Mouse (Mus musculus): ENCODE measurements around the gene Olfr601. TPM values are rescaled to one million over a fixed set of nuclear protein-coding genes. Genes with fewer than 3 reads are reported as not detected.
"Not testable (repeated sequence)": the region's sequence is repeated elsewhere in the genome, so short reads cannot be mapped to it uniquely, and the experiment has no call there.

The Olfr601 gene
- total RNA-seq (2021) = not detected
- long read RNA-seq, experiment 1 = 0 reads
- long read RNA-seq, experiment 2 = 0 reads

- TF ChIP-seq CTCF (conservative IDR thresholded peaks at IDR 0.05) = no peak
- H3K27ac ChIP-seq = no peak within 1 kb of the TSS
Measured at GRCm38 (mm10) chr7:103362555-103362954, at the start of gene Olfr601. TSS of gene Olfr601 (minus strand) at chr7:103362655.

DNA sequence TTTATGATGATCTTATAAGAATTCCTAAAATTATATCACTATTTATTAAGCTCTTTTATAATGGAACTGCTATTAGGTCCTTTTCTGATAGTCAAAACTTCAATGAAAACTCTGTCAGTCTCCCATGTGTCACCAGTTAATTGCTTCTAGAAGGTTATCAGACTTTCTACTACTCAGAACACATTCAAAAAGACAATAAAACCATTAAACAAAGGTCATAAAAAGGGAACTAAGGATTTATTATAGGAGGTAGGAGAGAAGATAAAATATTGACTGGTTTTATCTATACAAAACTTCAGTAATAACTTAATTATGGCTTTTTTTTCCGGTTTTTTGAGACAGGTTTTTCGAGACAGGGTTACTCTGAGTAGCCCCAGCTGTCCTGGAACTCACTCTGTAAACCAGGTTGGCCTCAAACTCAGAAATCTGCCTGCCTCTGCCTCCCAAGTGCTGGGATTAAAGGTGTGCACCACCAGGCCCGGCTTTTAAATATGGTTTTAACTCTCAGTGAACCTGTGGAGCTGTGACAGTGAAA is 44.1 kb upstream of the Olfr601 start:
- not testable (repeated sequence) for H3K4me3 ChIP-seq; DNase-seq (ENCODE audit: low spot score in 2 of 2); H3K27ac ChIP-seq

More at GRCm38 (mm10) chr7:103362555-103362954, at the start of gene Olfr601:
- DNase-seq (ENCODE audit: low spot score in 2 of 2) = no peak
- H3K4me3 ChIP-seq = no peak within 1 kb of the TSS

DNA sequence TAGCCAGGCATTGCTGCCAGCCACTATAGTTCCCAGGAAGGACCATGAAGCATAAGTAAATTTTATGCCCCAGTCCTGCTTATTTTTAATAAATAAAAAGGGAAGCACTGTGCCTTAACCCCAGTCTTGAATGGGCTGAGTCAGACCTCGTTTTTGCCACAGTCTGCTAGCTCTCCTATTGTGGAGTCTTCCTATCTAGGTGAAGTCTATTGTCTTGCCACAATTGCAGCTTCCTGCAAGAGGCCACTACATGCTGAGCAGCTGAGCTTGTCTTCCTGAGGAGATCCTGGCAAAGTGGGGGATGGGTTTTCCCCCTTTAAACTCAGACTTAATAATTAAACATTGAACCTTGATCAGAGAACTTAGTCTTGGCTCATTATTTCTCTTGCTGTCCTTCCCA is 36.5 kb upstream of the Olfr601 start:
- H3K4me3 ChIP-seq = no peak overlapping the region
- TF ChIP-seq CTCF (conservative IDR thresholded peaks at IDR 0.05) = no peak
- no peak overlapping the region for H3K27ac ChIP-seq
- DNase-seq (ENCODE audit: low spot score in 2 of 2) = no peak

DNA sequence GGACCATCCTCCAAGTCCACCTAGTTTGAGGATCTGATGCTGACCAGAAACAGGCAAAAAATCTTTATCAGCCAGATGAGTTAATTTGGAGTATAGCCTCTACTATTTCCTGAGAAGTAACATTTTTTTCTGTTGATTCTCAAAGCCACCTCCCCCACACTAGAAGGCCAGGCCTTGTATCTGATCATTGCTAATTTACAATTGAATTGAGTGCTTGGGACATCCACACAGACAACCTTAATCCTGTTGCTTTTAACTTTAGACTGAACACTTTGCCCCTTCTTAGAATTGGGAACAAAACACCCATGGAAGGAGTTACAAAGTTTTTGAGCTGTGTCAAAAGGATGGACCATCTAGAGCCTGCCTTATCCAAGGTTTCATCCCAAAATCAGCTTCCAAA is 35.3 kb upstream of the Olfr601 start:
- no peak for TF ChIP-seq CTCF (conservative IDR thresholded peaks at IDR 0.05)

DNA sequence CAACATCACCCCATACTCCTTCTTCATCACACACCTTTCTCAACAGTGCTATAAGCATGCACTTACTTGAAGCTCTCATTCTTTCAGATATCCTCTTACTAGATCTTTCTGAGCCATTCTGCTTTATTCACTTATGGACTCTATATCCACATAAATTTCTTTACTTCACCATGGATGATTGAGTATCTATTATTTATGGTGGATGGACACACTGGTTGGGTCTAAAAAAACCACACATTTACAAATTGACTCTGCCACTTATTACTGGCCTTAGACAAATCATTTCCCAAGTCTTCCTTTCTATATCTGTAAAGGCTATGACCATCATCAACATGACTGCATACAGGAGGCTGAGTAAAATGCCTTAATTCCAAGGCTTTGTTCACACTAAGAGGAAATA is 23.6 kb upstream of the Olfr601 start, which contains the start of gene Olfr603:
TSS of gene Olfr603 (minus strand) at position 101 of the 400 bp plus-strand sequence.
- H3K4me3 ChIP-seq = no peak within 1 kb of the TSS
- TF ChIP-seq CTCF (conservative IDR thresholded peaks at IDR 0.05) = no peak
- no peak for DNase-seq (ENCODE audit: low spot score in 2 of 2)
- H3K27ac ChIP-seq = no peak within 1 kb of the TSS

More for the DNA sequence above, 35.3 kb upstream of the Olfr601 start:
- H3K4me3 ChIP-seq = no peak overlapping the region
- H3K27ac ChIP-seq = no peak overlapping the region
- DNase-seq (ENCODE audit: low spot score in 2 of 2) = no peak

DNA sequence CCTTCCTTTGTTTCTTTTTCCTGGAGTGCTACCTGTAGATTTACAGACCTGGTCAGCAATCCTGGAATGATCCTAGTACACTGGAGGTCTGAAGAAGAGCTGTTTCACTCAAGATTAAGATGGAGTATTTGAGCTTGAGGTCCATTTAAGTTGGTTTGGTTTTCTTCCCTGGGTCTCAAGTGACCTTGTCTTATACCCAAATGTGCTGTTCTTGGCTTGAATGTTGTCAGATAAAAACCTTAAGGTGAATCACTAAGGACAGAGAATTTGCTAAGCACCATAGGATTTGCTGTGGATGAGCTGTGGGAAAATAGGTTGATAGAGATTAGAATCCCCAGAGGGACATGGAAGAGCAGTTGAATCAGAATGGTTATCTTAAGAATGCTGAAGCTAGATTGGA is 12.9 kb downstream of the Olfr601 start, which contains the start of gene Olfr600:
TSS of gene Olfr600 (minus strand) at position 101 of the 400 bp plus-strand sequence.
- H3K4me3 ChIP-seq = no peak within 1 kb of the TSS
- H3K27ac ChIP-seq = no peak within 1 kb of the TSS
- TF ChIP-seq CTCF (conservative IDR thresholded peaks at IDR 0.05) = no peak
- no peak for DNase-seq (ENCODE audit: low spot score in 2 of 2)

DNA sequence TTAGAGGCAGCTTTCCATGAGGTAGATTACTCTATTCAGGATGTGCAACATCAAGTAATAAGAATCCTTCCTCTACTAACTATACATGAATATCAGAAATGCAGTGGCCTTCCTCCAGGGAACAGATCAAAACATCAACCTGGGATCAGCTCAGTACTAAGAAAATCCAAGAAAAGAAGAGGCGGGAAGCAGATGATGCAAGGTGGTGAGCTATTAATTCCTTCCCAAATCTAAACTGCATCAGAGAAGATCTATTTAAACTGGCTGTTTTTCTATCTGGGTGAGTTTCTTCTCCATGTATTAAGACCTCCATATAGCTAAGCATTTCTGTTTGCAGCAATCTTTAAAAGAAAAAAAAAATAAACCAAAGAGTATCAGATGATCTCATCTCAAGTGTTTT is 26.8 kb downstream of the Olfr601 start, which contains the start of gene Olfr599:
TSS of gene Olfr599 (plus strand) at position 301 of the 400 bp plus-strand sequence.
- Histone ChIP-seq H3K27ac (no peak within 1 kb of the TSS), H3K4me3 (no peak within 1 kb of the TSS)
- TF ChIP-seq CTCF (conservative IDR thresholded peaks at IDR 0.05) = no peak
- DNase-seq (ENCODE audit: low spot score in 2 of 2) = no peak

DNA sequence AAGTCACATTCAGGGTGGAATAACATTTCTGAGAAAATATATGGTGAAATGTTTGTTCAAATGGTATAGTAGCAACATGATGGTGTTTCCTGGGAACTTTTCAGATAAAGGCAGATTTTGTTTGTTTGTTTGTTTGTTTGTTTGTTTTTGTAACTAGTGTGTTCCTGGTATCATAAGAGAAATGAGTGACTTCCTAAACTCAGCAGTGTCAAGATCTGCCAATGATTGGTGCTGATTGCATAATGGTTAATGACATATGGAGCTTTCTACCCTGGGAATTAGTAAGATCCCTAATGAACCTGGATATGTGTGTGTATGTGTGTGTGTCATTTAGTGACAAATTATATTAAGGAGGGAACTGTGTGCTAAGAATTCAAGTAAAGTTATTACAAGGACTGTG is 39.2 kb downstream of the Olfr601 start, which contains the start of gene Olfr598:
TSS of gene Olfr598 (plus strand) at position 301 of the 400 bp plus-strand sequence.
- no peak for TF ChIP-seq CTCF (conservative IDR thresholded peaks at IDR 0.05)
- DNase-seq (ENCODE audit: low spot score in 2 of 2) = no peak
- Histone ChIP-seq H3K4me3 (no peak within 1 kb of the TSS), H3K27ac (no peak within 1 kb of the TSS)

- DNase-seq (ENCODE audit: low spot score in 2 of 2); H3K4me3 ChIP-seq; H3K27ac ChIP-seq: not testable (repeated sequence)
Measured at GRCm38 (mm10) chr7:103316015-103316414, 46.4 kb downstream of the Olfr601 start, which contains the start of gene Olfr597. TSS of gene Olfr597 (plus strand) at chr7:103316315.

Other genes with a start within 250 kb of the Olfr601 start
- not detected for gene Olfr586, start 237.0 kb downstream of the Olfr601 start, total RNA-seq (2021)
- gene Olfr588-ps1, start 221.8 kb downstream of the Olfr601 start, total RNA-seq (2021) = not detected
- gene Olfr589, start 206.3 kb downstream of the Olfr601 start, total RNA-seq (2021) = not detected
- gene Olfr591, start 184.3 kb downstream of the Olfr601 start, total RNA-seq (2021) = not detected
- not detected for gene Olfr592, start 177.9 kb downstream of the Olfr601 start, total RNA-seq (2021)
- not detected for gene Olfr593, start 150.8 kb downstream of the Olfr601 start, total RNA-seq (2021)
- not detected for gene Olfr594, start 145.7 kb downstream of the Olfr601 start, total RNA-seq (2021)
- gene Usp17ld, start 110.2 kb downstream of the Olfr601 start, total RNA-seq (2021) = not detected
- gene Olfr596, start 57.0 kb downstream of the Olfr601 start, total RNA-seq (2021) = not detected
- not detected for gene Olfr597, start 46.3 kb downstream of the Olfr601 start, total RNA-seq (2021)
- not detected for gene Olfr598, start 39.1 kb downstream of the Olfr601 start, total RNA-seq (2021)
- gene Olfr599, start 26.7 kb downstream of the Olfr601 start, total RNA-seq (2021) = not detected
- gene Olfr600, start 13.0 kb downstream of the Olfr601 start, total RNA-seq (2021) = not detected
- not detected for gene Olfr603, start 23.5 kb upstream of the Olfr601 start, total RNA-seq (2021)
- gene Usp17lc, start 52.4 kb upstream of the Olfr601 start, total RNA-seq (2021) = not detected
- not detected for gene Olfr605, start 82.8 kb upstream of the Olfr601 start, total RNA-seq (2021)
- gene Olfr606, start 86.4 kb upstream of the Olfr601 start, total RNA-seq (2021) = not detected
- gene Olfr607, start 101.5 kb upstream of the Olfr601 start, total RNA-seq (2021) = not detected
- gene Olfr608, start 107.2 kb upstream of the Olfr601 start, total RNA-seq (2021) = not detected
- not detected for gene Olfr609, start 135.4 kb upstream of the Olfr601 start, total RNA-seq (2021)
- not detected for gene Olfr610, start 149.5 kb upstream of the Olfr601 start, total RNA-seq (2021)
- not detected for gene Olfr611, start 158.2 kb upstream of the Olfr601 start, total RNA-seq (2021)
- gene Olfr612, start 180.1 kb upstream of the Olfr601 start, total RNA-seq (2021) = not detected
- not detected for gene Olfr613, start 185.4 kb upstream of the Olfr601 start, total RNA-seq (2021)
- gene Olfr615, start 193.4 kb upstream of the Olfr601 start, total RNA-seq (2021) = not detected
- not detected for gene Olfr616, start 206.5 kb upstream of the Olfr601 start, total RNA-seq (2021)
- not detected for gene Olfr617, start 210.4 kb upstream of the Olfr601 start, total RNA-seq (2021)
- gene Olfr618, start 227.4 kb upstream of the Olfr601 start, total RNA-seq (2021) = not detected
- not detected for gene Olfr619, start 237.9 kb upstream of the Olfr601 start, total RNA-seq (2021)
- gene Olfr620, start 249.9 kb upstream of the Olfr601 start, total RNA-seq (2021) = not detected